Mouse (Mus musculus): Measurements from ENCODE around the gene Gm20605.

- TF ChIP-seq POLR2A (IDR thresholded peaks at IDR 0.05; ENCODE audit: borderline replicate concordance, low read depth, low read length) (no peak), CTCF (IDR thresholded peaks at IDR 0.05; ENCODE audit: low read depth, low read length) (no peak)
Measured at GRCm38 (mm10) chr5:137629906-137630545, 1.1 kb downstream of the Gm20605 start.
